Mouse (Mus musculus) forebrain, embryonic 15.5 days (tissue): ENCODE measurements around the gene Fgfr2. TPM values are rescaled to one million over a fixed set of nuclear protein-coding genes. Genes with fewer than 3 reads are reported as not detected.

ENCODE experiments used
- ATAC-seq: fragments of 200-750 bp; cut with Nextera tagmentation; replicated peaks from 2 replicates; pipeline ENCODE4 v1.8.0; 2017; ENCODE audit warnings: mild to moderate bottlenecking, moderate TSS enrichment, moderate library complexity
- H3K27ac ChIP-seq: fragments of 300-500 bp; sonication (generic); replicated peaks from 2 replicates; pipeline ENCODE4 v1.5.1; 2015; ENCODE audit warnings: mild to moderate bottlenecking, inconsistent platforms
- H3K27me3 ChIP-seq: fragments of 300-500 bp; sonication (generic); 2 replicates; pipeline ENCODE4 v1.6.1; 2015; ENCODE audit warnings: inconsistent platforms
- H3K36me3 ChIP-seq: fragments of 300-500 bp; sonication (generic); 2 replicates; pipeline ENCODE4 v1.6.1; 2015; ENCODE audit warnings: mild to moderate bottlenecking, inconsistent platforms
- H3K4me1 ChIP-seq: fragments of 300-500 bp; sonication (generic); 2 replicates; pipeline ENCODE4 v1.6.1; 2015; ENCODE audit warnings: inconsistent platforms
- H3K4me2 ChIP-seq: fragments of 300-500 bp; sonication (generic); replicated peaks from 2 replicates; pipeline ENCODE4 v1.6.1; 2015; ENCODE audit warnings: mild to moderate bottlenecking, inconsistent platforms
- H3K4me3 ChIP-seq: fragments of 300-500 bp; sonication (generic); 2 replicates; pipeline ENCODE4 v1.5.1; 2015; ENCODE audit warnings: mild to moderate bottlenecking, inconsistent platforms
- H3K9ac ChIP-seq: fragments of 300-500 bp; sonication (generic); replicated peaks from 2 replicates; pipeline ENCODE4 v1.6.1; 2015; ENCODE audit warnings: mild to moderate bottlenecking, inconsistent platforms
- H3K9me3 ChIP-seq: fragments of 300-500 bp; sonication (generic); 2 replicates; pipeline ENCODE4 v1.6.1; 2016; ENCODE audit warnings: inconsistent platforms
- WGBS: fragments of 180-500 bp; shearing (Covaris S2); methylation state at CpG from one replicate; pipeline ENCODE4 v1.1.7; 2015; ENCODE audit warnings: mixed read lengths; 5-methylcytosine and 5-hydroxymethylcytosine counted together
- polyA plus RNA-seq: library from polyadenylated mRNA; unstranded; fragments of >200 nt; fragmentation: Nextera tagmentation; extraction: Ambion mirVana; gene quantifications from 2 replicates; pipeline ENCODE4 v1.2.1, GENCODE M21; 2015

Gene Fgfr2
- polyA plus RNA-seq, 1 experiment from 2014 or later = 48.1 TPM

- H3K9me3 ChIP-seq = no peaks in the 10 kb centered on the region
- H3K27ac ChIP-seq = no peak overlapping the region
- H3K4me1 ChIP-seq = peaks cover 19% of the 10 kb centered on the region
- no peak overlapping the region for H3K9ac ChIP-seq
- 46% methylated on average over 10 of the region's 10 CpGs for WGBS
- no peak overlapping the region for H3K4me3 ChIP-seq
- no peak overlapping the region for H3K4me2 ChIP-seq
- H3K36me3 ChIP-seq = no peaks in the 10 kb centered on the region
- peaks cover 28% of the 10 kb centered on the region for H3K27me3 ChIP-seq
- no peak for ATAC-seq
Observed at GRCm38 (mm10) chr7:131788595-131789206, 1334.4 kb downstream of the Fgfr2 start.

DNA sequence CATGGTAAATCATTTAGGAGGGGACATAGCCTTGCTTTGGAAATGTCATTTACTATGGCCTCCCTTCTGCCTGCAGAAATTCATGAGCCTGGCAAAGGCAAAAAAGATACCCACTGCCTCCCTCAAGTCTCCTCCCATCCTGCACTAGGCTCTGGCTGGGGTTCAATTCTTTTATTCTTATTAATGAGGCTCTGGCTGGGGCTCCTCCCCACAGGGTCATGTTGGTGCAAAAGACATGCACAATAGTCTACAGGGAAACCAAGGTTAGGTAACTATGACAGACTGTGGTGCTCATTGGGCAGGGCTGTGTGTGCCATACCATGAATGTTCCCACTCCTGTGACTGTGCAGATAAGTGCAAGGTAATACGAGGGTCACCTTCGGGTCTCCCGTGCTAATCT, 1337.4 kb downstream of the Fgfr2 start:
- no peaks in the 10 kb centered on the region for H3K36me3 ChIP-seq
- H3K27ac ChIP-seq = no peak overlapping the region
- H3K4me2 ChIP-seq = no peak overlapping the region
- no peak for ATAC-seq
- H3K9me3 ChIP-seq = no peaks in the 10 kb centered on the region
- H3K27me3 ChIP-seq = peaks cover 44% of the 10 kb centered on the region
- H3K4me1 ChIP-seq = peaks cover 19% of the 10 kb centered on the region
- no peak overlapping the region for H3K9ac ChIP-seq
- H3K4me3 ChIP-seq = no peak overlapping the region
- 83% methylated on average over 3 of the region's 3 CpGs for WGBS

DNA sequence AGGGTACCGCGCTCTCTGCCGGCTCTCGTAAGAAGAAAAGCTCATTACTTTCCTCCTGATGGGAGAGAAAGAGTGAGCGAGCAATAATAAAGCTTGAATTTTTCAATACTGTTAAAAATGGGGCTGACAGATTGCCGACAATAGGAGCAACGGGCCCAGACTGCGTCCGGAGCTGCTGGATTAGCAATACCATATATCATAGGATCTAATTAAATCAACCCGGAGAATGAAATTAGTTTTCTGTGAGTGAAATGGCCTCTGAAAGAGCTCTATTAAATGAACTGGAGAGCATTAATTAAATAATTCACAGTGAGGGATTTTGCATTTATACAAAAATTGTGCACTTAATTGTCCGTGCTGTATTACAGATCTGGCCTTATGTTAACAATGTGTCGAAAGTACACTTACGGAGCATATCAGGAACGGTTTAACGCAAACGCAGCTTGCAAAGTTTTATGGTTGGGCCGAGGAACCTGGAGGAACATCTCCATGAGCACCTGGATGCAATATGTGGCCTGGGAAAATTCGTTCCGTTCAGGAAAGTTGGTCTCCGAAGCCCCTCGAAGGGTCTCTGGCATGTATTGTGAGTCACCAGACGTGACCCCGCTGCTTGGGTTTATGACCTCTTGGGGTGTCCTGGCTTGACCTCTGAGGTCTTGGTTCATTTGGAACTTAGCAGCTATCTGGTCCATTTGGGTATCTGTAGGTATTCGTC, 1344.7 kb downstream of the Fgfr2 start:
- Histone ChIP-seq H3K36me3 (no peaks in the 10 kb centered on the region), H3K4me2 (0 out of 2 replicates have a peak overlapping the region, but pooled peaks have one; percentile 1), H3K9me3 (no peaks in the 10 kb centered on the region), H3K9ac (no peak overlapping the region), H3K4me1 (peaks cover 31% of the 10 kb centered on the region), H3K27ac (no peak overlapping the region), H3K4me3 (no peak overlapping the region), H3K27me3 (peaks cover 73% of the 10 kb centered on the region)
- 25% methylated on average over 24 of the region's 24 CpGs for WGBS
- ATAC-seq = peak; percentile 73

DNA sequence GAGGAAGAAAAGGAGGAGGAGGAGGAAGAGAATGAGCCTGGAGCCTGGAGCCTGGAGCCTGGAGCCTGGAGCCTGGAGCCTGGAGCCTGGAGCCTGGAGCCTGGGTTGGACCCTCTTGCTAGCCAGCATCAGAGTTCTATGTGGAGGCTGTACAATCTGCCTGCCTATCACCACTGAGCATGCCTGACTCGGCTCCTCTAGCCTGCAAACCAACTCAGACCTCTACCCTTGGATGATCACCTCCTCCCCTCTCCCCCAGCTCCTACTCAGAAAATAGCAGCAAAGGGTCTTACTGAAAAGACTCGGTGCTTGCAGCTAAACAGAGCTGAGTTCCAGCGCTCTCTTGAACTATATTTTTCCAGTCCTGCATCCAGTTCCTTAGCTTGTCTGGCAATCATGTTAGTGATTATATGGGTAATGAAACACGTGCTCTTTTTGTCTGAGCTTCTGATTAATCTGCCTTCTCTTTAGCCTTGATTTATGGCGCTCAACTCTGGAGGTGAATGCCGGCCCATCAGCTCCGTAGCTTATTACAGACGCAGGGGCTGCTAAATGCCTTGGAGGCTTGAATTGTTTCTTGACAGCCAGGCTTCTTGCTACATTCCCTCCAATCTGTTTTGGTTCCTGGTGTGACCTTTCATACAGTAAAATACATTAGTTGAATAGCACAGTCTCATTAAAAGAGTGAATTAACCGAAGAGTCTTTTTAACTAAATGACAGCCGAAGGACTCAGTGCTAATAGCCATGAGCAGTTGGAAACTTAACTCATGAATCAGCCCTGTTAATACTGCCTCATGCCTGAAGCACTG, 1345.5 kb downstream of the Fgfr2 start:
- no peak overlapping the region for H3K9ac ChIP-seq
- H3K4me3 ChIP-seq = no peak overlapping the region
- no peaks in the 10 kb centered on the region for H3K9me3 ChIP-seq
- peaks cover 31% of the 10 kb centered on the region for H3K4me1 ChIP-seq
- H3K27me3 ChIP-seq = peaks cover 77% of the 10 kb centered on the region
- peak; percentile 91 for ATAC-seq
- WGBS = 4% methylated on average over 10 of the region's 10 CpGs
- H3K4me2 ChIP-seq = 0 out of 2 replicates have a peak overlapping the region, but pooled peaks have one; percentile 1
- H3K27ac ChIP-seq = peak overlapping the region; percentile 21; the same call in 1 of the 2 replicates
- no peaks in the 10 kb centered on the region for H3K36me3 ChIP-seq

DNA sequence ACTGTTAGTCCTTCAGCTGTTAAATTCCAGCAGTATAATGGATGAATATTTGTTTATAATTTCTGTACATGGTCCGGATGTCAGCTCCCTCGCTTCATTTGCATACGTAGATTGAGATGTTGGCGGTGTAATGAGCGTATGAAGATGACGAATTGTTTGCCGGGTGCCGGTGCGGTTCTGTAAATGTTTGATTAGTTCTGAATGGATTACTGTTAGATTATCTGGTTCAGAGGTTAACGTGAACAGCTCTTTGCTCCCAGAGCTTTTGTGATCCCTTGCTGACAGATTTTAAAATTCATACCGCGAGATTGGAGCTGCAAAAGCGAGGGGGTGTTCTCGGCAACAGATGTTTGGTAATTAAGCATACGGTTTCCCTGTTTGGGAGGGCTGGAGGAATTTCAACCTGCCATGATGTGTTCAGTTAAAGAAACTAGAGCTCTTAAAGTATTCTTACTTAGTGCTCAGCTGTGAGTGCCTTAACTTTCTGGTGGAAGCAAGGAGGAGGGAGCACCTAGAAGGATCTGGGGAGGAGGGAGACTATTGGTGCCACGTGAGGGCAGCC, 1346.9 kb downstream of the Fgfr2 start:
- 39% methylated on average over 16 of the region's 16 CpGs for WGBS
- ATAC-seq = no peak
- Histone ChIP-seq H3K4me1 (peaks cover 31% of the 10 kb centered on the region), H3K4me3 (no peak overlapping the region), H3K27ac (no peak overlapping the region), H3K9me3 (no peaks in the 10 kb centered on the region), H3K36me3 (no peaks in the 10 kb centered on the region), H3K27me3 (peaks cover 78% of the 10 kb centered on the region), H3K4me2 (no peak overlapping the region), H3K9ac (no peak overlapping the region)

- Histone ChIP-seq H3K4me1 (no peaks in the 10 kb centered on the region), H3K9me3 (peaks cover 2% of the 10 kb centered on the region), H3K36me3 (no peaks in the 10 kb centered on the region), H3K27ac (no peak overlapping the region), H3K4me3 (no peak overlapping the region), H3K4me2 (no peak overlapping the region), H3K27me3 (peaks cover 15% of the 10 kb centered on the region; the same call in 1 of the 2 replicates), H3K9ac (no peak overlapping the region)
- ATAC-seq = no peak
- 92% methylated on average over 3 of the region's 3 CpGs for WGBS
Observed at GRCm38 (mm10) chr7:131757922-131758321, 1365.2 kb downstream of the Fgfr2 start.

GRCm38 (mm10) chr7:131747152-131748010, 1375.8 kb downstream of the Fgfr2 start:
- peaks cover 8% of the 10 kb centered on the region for H3K4me1 ChIP-seq
- H3K4me2 ChIP-seq = no peak overlapping the region
- peaks cover 88% of the 10 kb centered on the region for H3K27me3 ChIP-seq
- 21% methylated on average over 16 of the region's 16 CpGs for WGBS
- ATAC-seq = no peak
- no peaks in the 10 kb centered on the region for H3K36me3 ChIP-seq
- no peak overlapping the region for H3K4me3 ChIP-seq
- H3K27ac ChIP-seq = no peak overlapping the region
- no peak overlapping the region for H3K9ac ChIP-seq
- no peaks in the 10 kb centered on the region for H3K9me3 ChIP-seq

DNA sequence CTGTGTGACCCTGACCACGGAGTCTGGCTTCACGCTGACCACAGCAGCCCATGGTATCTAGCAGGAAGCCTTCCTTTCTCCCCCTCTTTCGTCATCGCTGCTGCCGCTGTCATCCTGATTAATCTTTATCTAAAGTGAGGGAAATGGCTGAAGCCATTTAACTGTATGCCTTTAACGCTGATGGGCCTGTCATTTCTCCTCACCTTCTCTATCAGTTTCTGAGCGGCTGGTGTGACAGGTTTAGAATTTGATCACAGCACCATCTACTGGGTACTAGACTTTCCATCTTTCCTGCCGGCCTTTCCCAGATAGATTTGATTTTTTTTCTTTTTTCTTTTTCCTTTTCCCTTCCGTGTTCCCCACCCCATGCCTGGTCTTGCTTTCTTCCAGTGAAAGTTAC, 1376.4 kb downstream of the Fgfr2 start:
- no peak for ATAC-seq
- no peak overlapping the region for H3K27ac ChIP-seq
- H3K9me3 ChIP-seq = no peaks in the 10 kb centered on the region
- no peak overlapping the region for H3K4me3 ChIP-seq
- H3K4me1 ChIP-seq = peaks cover 8% of the 10 kb centered on the region
- H3K4me2 ChIP-seq = no peak overlapping the region
- no peaks in the 10 kb centered on the region for H3K36me3 ChIP-seq
- no peak overlapping the region for H3K9ac ChIP-seq
- peaks cover 89% of the 10 kb centered on the region for H3K27me3 ChIP-seq
- 36% methylated on average over 9 of the region's 9 CpGs for WGBS

- Histone ChIP-seq H3K9me3 (no peaks in the 10 kb centered on the region), H3K27ac (no peak overlapping the region), H3K4me2 (no peak overlapping the region), H3K27me3 (peaks cover 89% of the 10 kb centered on the region), H3K36me3 (no peaks in the 10 kb centered on the region), H3K4me3 (no peak overlapping the region), H3K9ac (no peak overlapping the region), H3K4me1 (peaks cover 8% of the 10 kb centered on the region)
- ATAC-seq = no peak
- WGBS = 20% methylated on average over 8 of the region's 8 CpGs
Observed at GRCm38 (mm10) chr7:131743193-131743592, 1380.0 kb downstream of the Fgfr2 start.

GRCm38 (mm10) chr7:131722783-131723575, 1400.2 kb downstream of the Fgfr2 start:
- H3K4me2 ChIP-seq = peak overlapping the region; percentile 28
- no peaks in the 10 kb centered on the region for H3K36me3 ChIP-seq
- peaks cover 24% of the 10 kb centered on the region for H3K4me1 ChIP-seq
- peaks cover 75% of the 10 kb centered on the region for H3K27me3 ChIP-seq
- H3K4me3 ChIP-seq = no peak overlapping the region
- H3K9me3 ChIP-seq = no peaks in the 10 kb centered on the region
- no peak overlapping the region for H3K27ac ChIP-seq
- no peak overlapping the region for H3K9ac ChIP-seq
- ATAC-seq = 0 out of 2 replicates have a peak, but pooled peaks have one; percentile 46
- WGBS = 2% methylated on average over 9 of the region's 9 CpGs

- Histone ChIP-seq H3K4me1 (peaks cover 30% of the 10 kb centered on the region), H3K36me3 (no peaks in the 10 kb centered on the region), H3K9ac (no peak overlapping the region), H3K9me3 (no peaks in the 10 kb centered on the region), H3K27me3 (peaks cover 74% of the 10 kb centered on the region), H3K4me2 (no peak overlapping the region), H3K27ac (no peak overlapping the region), H3K4me3 (no peak overlapping the region)
- no peak for ATAC-seq
- 4% methylated on average over 4 of the region's 4 CpGs for WGBS
Observed at GRCm38 (mm10) chr7:131722316-131722715, 1400.8 kb downstream of the Fgfr2 start.
